Mouse (Mus musculus): ENCODE data around the gene Art3. TPM values are rescaled to one million over a fixed set of nuclear protein-coding genes. Genes with fewer than 3 reads are reported as not detected.

Art3 gene
- polyA plus RNA-seq, 1 experiment: 26.2 TPM

DNA sequence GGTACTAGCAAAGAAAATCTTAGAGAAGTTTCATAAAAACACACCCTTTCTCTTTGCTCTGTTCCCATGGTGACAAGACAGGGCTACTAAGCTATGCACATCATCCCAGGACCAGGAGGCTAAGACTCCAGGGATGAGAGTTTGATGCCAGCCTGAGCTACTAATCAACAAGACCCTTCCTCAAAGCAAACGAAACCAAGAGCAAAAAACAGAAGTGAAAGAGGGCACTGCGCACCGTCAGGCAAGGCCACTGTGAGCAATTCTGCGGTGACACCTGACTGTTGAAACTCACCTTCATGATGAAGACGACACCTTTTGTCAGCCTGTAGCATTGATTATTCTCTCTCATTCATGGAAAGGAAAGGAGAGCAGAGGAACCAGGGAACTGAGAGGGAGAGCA is 121.2 kb downstream of the Art3 start:
- H3K4me1 ChIP-seq (ENCODE audit: control insufficient read depth, insufficient read depth, low read length): no peaks in the 10 kb centered on the region
- H3K4me3 ChIP-seq (replicated peaks; ENCODE audit: extremely low read depth, low read depth, low read length): no peak overlapping the region
- TF ChIP-seq CTCF (IDR thresholded peaks at IDR 0.05; ENCODE audit: insufficient read depth, low read length): no peak
- no peak for TF ChIP-seq POLR2A (IDR thresholded peaks at IDR 0.05; ENCODE audit: borderline replicate concordance, extremely low read depth, low read depth, low read length)
- WGBS: 90% methylated on average over 5 of the region's 5 CpGs
- DNase-seq: no peak

DNA sequence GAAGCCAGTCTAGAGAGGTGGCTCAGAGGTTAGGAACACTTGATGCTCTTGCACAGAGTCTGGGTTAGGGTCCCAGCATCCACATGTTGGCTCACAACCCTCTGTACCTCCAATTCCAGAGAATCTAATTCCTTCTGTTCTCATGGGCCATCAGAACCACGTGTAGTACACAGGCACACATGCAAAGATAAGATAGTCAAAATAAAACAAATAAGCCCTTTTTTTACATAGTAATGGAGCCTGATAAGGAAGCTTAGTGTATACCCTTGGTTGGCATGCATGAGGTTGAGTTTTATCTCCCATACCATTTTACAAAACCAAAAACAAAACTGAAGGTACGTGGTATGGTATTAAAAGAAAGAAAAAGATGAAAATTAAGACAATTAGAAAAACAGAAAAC is 125.8 kb downstream of the Art3 start:
- TF ChIP-seq POLR2A (IDR thresholded peaks at IDR 0.05; ENCODE audit: borderline replicate concordance, extremely low read depth, low read depth, low read length) (no peak), CTCF (IDR thresholded peaks at IDR 0.05; ENCODE audit: insufficient read depth, low read length) (no peak)
- whole genome bisulfite sequencing: 62% methylated on average over 2 of the region's 2 CpGs
- Histone ChIP-seq H3K4me3 (replicated peaks; ENCODE audit: extremely low read depth, low read depth, low read length) (no peak overlapping the region), H3K4me1 (ENCODE audit: control insufficient read depth, insufficient read depth, low read length) (no peaks in the 10 kb centered on the region)
- DNase-seq: no peak

DNA sequence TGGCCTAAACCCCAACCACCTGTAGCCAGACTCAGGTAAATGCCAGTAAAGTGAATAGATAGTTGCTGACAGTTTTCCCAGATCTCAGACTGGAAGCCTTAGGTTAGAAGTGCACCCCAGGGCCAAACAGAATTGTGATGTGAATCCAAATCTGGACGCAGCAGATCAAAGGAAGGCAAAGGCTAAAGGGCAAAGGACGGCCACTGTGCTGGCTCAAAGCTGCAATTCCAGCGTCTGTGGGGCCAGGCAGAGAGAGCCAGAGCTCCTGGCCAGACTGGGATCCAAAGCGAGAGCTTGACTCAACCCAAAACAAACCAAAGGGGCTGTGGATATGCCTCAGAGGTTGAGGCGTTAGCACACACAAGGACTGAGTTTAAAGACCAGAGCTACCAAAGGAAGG is 127.1 kb downstream of the Art3 start:
- TF ChIP-seq CTCF (IDR thresholded peaks at IDR 0.05; ENCODE audit: insufficient read depth, low read length) (no peak), POLR2A (IDR thresholded peaks at IDR 0.05; ENCODE audit: borderline replicate concordance, extremely low read depth, low read depth, low read length) (no peak)

DNA sequence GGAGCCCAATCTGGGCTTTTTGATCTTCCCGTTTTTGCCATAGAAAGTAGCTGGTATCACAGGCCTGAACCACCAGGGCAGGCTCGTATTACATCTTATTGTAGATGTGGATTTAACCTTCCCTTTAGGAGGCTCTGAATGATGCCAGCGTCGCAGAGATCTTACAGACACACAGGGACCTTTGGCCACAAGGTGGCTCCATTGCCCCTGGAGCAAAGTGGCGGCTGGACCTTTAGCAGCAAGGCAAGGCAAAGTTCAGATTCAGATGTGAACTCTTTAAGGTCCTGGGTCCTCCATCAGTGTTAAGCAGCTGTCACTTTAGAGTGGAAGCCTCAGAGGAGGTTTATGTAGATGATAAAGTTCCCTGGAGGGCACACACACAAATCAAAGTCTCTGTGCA is 129.7 kb downstream of the Art3 start:
- WGBS: 24% methylated on average over 5 of the region's 5 CpGs
- peak; percentile 68 for DNase-seq
- TF ChIP-seq POLR2A (IDR thresholded peaks at IDR 0.05; ENCODE audit: borderline replicate concordance, extremely low read depth, low read depth, low read length) (no peak), CTCF (IDR thresholded peaks at IDR 0.05; ENCODE audit: insufficient read depth, low read length) (peak; percentile 94)
- H3K4me3 ChIP-seq (replicated peaks; ENCODE audit: extremely low read depth, low read depth, low read length): no peak overlapping the region
- no peaks in the 10 kb centered on the region; the same call in 1 of the 2 replicates for H3K4me1 ChIP-seq (ENCODE audit: control insufficient read depth, insufficient read depth, low read length)

More for the DNA sequence above, 127.1 kb downstream of the Art3 start:
- WGBS: 53% methylated on average over 5 of the region's 5 CpGs
- H3K4me3 ChIP-seq (replicated peaks; ENCODE audit: extremely low read depth, low read depth, low read length): no peak overlapping the region
- no peak for DNase-seq
- no peaks in the 10 kb centered on the region for H3K4me1 ChIP-seq (ENCODE audit: control insufficient read depth, insufficient read depth, low read length)

Other genes with a start within 250 kb of the Art3 start
- gene G3bp2, start 248.1 kb upstream of the Art3 start, polyA plus RNA-seq (2012; rRNA removed): 11.1 and 17.2 TPM in 2 replicates
- 19.1 and 19.6 TPM in 2 replicates for gene Uso1, start 193.9 kb upstream of the Art3 start, polyA plus RNA-seq (2012; rRNA removed)
- not detected in 2 replicates for gene U90926, start 116.4 kb upstream of the Art3 start, polyA plus RNA-seq (2012; rRNA removed)
- 2.6 and 3.1 TPM in 2 replicates for gene Ppef2, start 75.5 kb upstream of the Art3 start, polyA plus RNA-seq (2012; rRNA removed)
- 81.2 and 91.1 TPM in 2 replicates for gene Naaa, start 53.7 kb upstream of the Art3 start, polyA plus RNA-seq (2012; rRNA removed)
- gene Sdad1, start 21.3 kb upstream of the Art3 start, polyA plus RNA-seq (2012; rRNA removed): 5.5 and 7.1 TPM in 2 replicates
- gene Cxcl9, start 3.7 kb upstream of the Art3 start, polyA plus RNA-seq (2012; rRNA removed): 1.8 and 3.0 TPM in 2 replicates
- 2.2 and 3.0 TPM in 2 replicates for gene Cxcl10, start 17.1 kb downstream of the Art3 start, polyA plus RNA-seq (2012; rRNA removed)
- gene Nup54, start 103.4 kb downstream of the Art3 start, polyA plus RNA-seq (2012; rRNA removed): 10.5 and 13.2 TPM in 2 replicates
- gene Scarb2, start 175.0 kb downstream of the Art3 start, polyA plus RNA-seq (2012; rRNA removed): 55.1 and 59.1 TPM in 2 replicates
- 6.2 and 9.1 TPM in 2 replicates for gene Fam47e, start 223.2 kb downstream of the Art3 start, polyA plus RNA-seq (2012; rRNA removed)